Mouse (Mus musculus) small intestine, adult 10 weeks (tissue): ENCODE measurements around the gene Gigyf1. TPM values are rescaled to one million over a fixed set of nuclear protein-coding genes. Genes with fewer than 3 reads are reported as not detected.

Experiments used
- polyA plus RNA-seq: library from polyadenylated mRNA; stranded (reverse); fragments of 350-450 nt; fragmentation: Illumina TruSeq; extraction: RNeasy Lipid Tissue Mini Kit (QIAGEN cat#74804); gene quantifications from one replicate; pipeline ENCODE4 v1.2.3, GENCODE M21; 2014; ENCODE audit warnings: low replicate concordance

The Gigyf1 gene
- polyA plus RNA-seq = 0.97 TPM

GRCm38 (mm10) chr5:137518436-137518835 lies at the start of gene Gigyf1:
Gigyf1 (plus strand) TSS chr5:137518548.

GRCm38 (mm10) chr5:137476964-137477363 lies 41.4 kb upstream of the Gigyf1 start, which contains the start of gene Zan:
Zan (minus strand) TSS chr5:137477064.

GRCm38 (mm10) chr5:137501709-137502666 lies 16.4 kb upstream of the Gigyf1 start, which contains the start of gene Pop7:
Pop7 (minus strand) TSS chr5:137502518.

GRCm38 (mm10) chr5:137533117-137533827 lies 14.9 kb downstream of the Gigyf1 start, which contains the start of the genes Epo and Gnb2:
Epo (minus strand) TSS chr5:137533242.
Gnb2 (minus strand) TSS chr5:137533510.

GRCm38 (mm10) chr5:137553411-137553837 lies 35.1 kb downstream of the Gigyf1 start, which contains the start of gene Actl6b:
Actl6b (plus strand) TSS chr5:137553517.

GRCm38 (mm10) chr5:137569665-137570064 lies 51.3 kb downstream of the Gigyf1 start, which contains the start of gene Tfr2:
Tfr2 (plus strand) TSS chr5:137569840.

Other genes starting within 250 kb of the Gigyf1 start
- gene Ache, start 231.0 kb upstream of the Gigyf1 start, polyA plus RNA-seq = not detected
- gene Ufsp1, start 223.9 kb upstream of the Gigyf1 start, polyA plus RNA-seq = 1.9 TPM
- gene Srrt, start 210.9 kb upstream of the Gigyf1 start, polyA plus RNA-seq = 15.2 TPM
- gene Trip6, start 204.1 kb upstream of the Gigyf1 start, polyA plus RNA-seq = not detected
- gene Slc12a9, start 185.0 kb upstream of the Gigyf1 start, polyA plus RNA-seq = 0.33 TPM
- gene Ephb4, start 168.4 kb upstream of the Gigyf1 start, polyA plus RNA-seq = 4.2 TPM
- 0.19 TPM for gene Zan, start 41.5 kb upstream of the Gigyf1 start, polyA plus RNA-seq
- not detected for gene Pop7, start 16.0 kb upstream of the Gigyf1 start, polyA plus RNA-seq
- gene Epo, start 14.7 kb downstream of the Gigyf1 start, polyA plus RNA-seq = not detected
- 1.5 TPM for gene Gnb2, start 15.0 kb downstream of the Gigyf1 start, polyA plus RNA-seq
- gene Actl6b, start 35.0 kb downstream of the Gigyf1 start, polyA plus RNA-seq = not detected
- gene Tfr2, start 51.3 kb downstream of the Gigyf1 start, polyA plus RNA-seq = not detected
- gene Mospd3, start 82.5 kb downstream of the Gigyf1 start, polyA plus RNA-seq = not detected
- 1.5 TPM for gene Pcolce, start 95.2 kb downstream of the Gigyf1 start, polyA plus RNA-seq
- gene Fbxo24, start 110.5 kb downstream of the Gigyf1 start, polyA plus RNA-seq = not detected
- 0.30 TPM for gene Lrch4, start 110.6 kb downstream of the Gigyf1 start, polyA plus RNA-seq
- not detected for gene Gm20605, start 110.6 kb downstream of the Gigyf1 start, polyA plus RNA-seq
- gene Sap25, start 122.8 kb downstream of the Gigyf1 start, polyA plus RNA-seq = not detected
- not detected for gene Irs3, start 127.2 kb downstream of the Gigyf1 start, polyA plus RNA-seq
- 2.0 TPM for gene Agfg2, start 166.2 kb downstream of the Gigyf1 start, polyA plus RNA-seq
- gene Nyap1, start 223.1 kb downstream of the Gigyf1 start, polyA plus RNA-seq = 0.22 TPM
- 1.5 TPM for gene Tsc22d4, start 227.2 kb downstream of the Gigyf1 start, polyA plus RNA-seq